Mouse (Mus musculus) neutrophil, adult 65 days (primary cell): Measurements from ENCODE around the gene Eif1ax. TPM values are rescaled to one million over a fixed set of nuclear protein-coding genes. Genes with fewer than 3 reads are reported as not detected.

Source experiments
- total RNA-seq: library from RNA; stranded (reverse); gene quantifications from 2 replicates; pipeline ENCODE4 v1.2.4, GENCODE M21; 2023

Gene Eif1ax
- 27.1 and 27.8 TPM in 2 replicates for total RNA-seq

DNA sequence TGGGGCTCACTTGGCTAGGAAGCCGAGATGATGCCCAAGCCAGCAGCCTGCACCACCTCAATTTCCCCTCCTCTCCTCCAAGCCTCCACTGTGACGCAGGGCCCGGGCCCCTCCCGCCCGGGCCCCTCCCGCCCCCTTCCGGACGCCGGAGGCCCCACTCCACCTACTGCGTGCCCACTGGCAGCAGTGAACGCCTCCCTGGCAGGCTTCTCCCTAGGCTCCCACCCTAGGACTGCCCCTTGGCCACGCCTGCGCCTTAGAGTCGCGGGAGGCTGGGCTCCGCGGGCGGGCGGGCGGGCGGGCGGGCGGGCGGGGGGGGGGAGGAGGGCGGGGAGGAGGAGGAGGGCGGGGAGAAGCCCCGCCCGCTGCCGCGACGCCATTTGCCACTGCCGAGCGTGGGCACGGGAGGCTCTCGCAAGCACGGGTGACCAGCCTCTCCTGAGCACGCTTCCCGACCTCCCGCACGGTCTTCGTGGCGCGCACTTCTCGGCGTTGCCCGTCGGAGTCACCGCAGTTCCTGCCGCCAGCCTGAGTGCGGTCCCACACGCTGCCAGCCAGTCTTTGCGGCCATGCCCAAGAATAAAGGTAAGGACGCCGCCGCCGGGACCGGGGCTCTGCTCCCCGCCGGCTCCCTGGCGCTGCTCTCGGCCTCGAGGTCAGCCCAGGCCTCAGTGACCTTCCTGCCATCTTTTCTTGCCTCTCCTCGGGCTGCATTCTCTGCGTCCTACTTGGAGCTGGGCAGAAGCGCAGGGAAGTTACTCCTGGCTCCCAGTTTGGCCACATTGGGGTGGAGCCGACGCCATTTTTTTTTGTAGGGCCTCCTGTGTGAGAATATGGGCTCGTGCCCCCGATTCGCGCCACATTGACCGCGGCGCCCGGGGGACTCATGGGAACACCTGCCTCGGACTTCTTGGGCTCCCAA lies at the start of gene Eif1ax:
TSS of gene Eif1ax (plus strand) at position 348 of the 922 bp plus-strand sequence.

DNA sequence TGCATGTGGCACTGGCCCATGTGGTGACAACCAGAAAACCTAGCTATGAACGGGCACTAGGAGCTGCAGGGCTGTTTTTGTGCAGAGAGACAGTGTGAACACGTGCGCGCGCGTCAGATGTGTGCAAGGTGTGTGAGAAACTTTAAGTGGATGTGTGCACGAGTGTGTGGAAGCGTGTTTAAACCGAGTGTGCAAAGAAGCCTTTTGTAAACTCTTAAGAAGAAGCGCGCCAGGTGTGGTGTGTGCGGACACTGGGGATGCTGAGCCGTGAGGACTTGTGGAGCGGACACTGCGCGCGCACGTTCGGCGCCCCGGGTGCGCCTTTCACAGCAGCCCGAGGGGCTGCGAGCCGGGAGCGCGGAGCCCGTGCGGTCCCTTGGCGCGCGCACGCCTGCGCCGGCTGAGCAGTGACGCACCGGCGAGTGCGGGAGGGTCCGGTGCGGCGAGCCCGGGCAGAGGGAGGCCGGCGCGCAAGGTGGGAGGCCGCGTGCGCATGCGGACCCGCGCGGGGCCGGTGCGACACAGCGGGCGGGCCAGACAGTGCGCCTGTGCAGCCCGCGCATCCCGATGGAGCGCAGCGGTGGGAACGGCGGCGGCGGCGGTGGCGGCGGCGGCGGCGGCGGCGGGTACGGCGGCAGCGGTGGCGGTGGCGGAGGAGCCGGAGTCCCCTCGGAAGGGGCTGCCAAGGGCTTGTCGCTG lies 42.3 kb downstream of the Eif1ax start, which contains the start of gene Map7d2:
TSS of gene Map7d2 (plus strand) at position 443 of the 699 bp plus-strand sequence.

Other genes with a start within 250 kb of the Eif1ax start
- 50.6 and 59.4 TPM in 2 replicates for gene Rps6ka3, start 161.9 kb upstream of the Eif1ax start, total RNA-seq
- gene Map7d2, start 42.4 kb downstream of the Eif1ax start, total RNA-seq = not detected in 2 replicates
- 22.0 and 24.0 TPM in 2 replicates for gene Bclaf3, start 154.5 kb downstream of the Eif1ax start, total RNA-seq